Mouse (Mus musculus) ES-Bruce4 (cell line): Measurements from ENCODE around the gene Tmem86a. TPM values are rescaled to one million over a fixed set of nuclear protein-coding genes. Genes with fewer than 3 reads are reported as not detected.

Source experiments
- H3K27ac ChIP-seq: 2 replicates; pipeline ENCODE4 v1.5.1; 2012; ENCODE audit warnings: low read length, inconsistent platforms; ENCODE audit not compliant: insufficient read depth
- H3K27me3 ChIP-seq: 2 replicates; pipeline ENCODE4 v1.6.1; 2012; ENCODE audit warnings: mild to moderate bottlenecking, low read length, inconsistent platforms; ENCODE audit not compliant: control insufficient read depth, poor library complexity, insufficient read depth, severe bottlenecking
- H3K36me3 ChIP-seq: 2 replicates; pipeline ENCODE4 v1.6.1; 2012; ENCODE audit warnings: inconsistent platforms, mild to moderate bottlenecking, low read length, moderate library complexity; ENCODE audit not compliant: control insufficient read depth, poor library complexity, insufficient read depth, severe bottlenecking
- H3K4me1 ChIP-seq: one replicate; pipeline ENCODE4 v1.8.1; 2011; ENCODE audit warnings: low read length; ENCODE audit not compliant: control insufficient read depth, insufficient read depth
- H3K4me3 ChIP-seq: 2 replicates; pipeline ENCODE4 v1.5.1; 2011; ENCODE audit warnings: low read depth, mild to moderate bottlenecking, low read length
- H3K9ac ChIP-seq: 2 replicates; pipeline ENCODE4 v1.6.1; 2012; ENCODE audit warnings: low read depth, mild to moderate bottlenecking, inconsistent platforms; ENCODE audit not compliant: poor library complexity, severe bottlenecking
- H3K9me3 ChIP-seq: replicated peaks from 2 replicates; pipeline ENCODE4 v1.6.1; 2012; ENCODE audit warnings: mild to moderate bottlenecking, low read length, inconsistent platforms; ENCODE audit not compliant: control insufficient read depth, poor library complexity, insufficient read depth, severe bottlenecking
- CTCF ChIP-seq: IDR thresholded peaks from one replicate; pipeline ENCODE4 v1.8.1; 2011; ENCODE audit warnings: low read depth, low read length
- EP300 ChIP-seq: IDR thresholded peaks from 2 replicates; pipeline ENCODE4 v1.6.1; 2011; ENCODE audit warnings: low read depth, low read length; ENCODE audit not compliant: insufficient read depth
- POLR2A ChIP-seq: IDR thresholded peaks from one replicate; pipeline ENCODE4 v1.8.1; 2011; ENCODE audit warnings: low read length; ENCODE audit not compliant: insufficient read depth
- polyA plus RNA-seq: library from polyadenylated mRNA; stranded (reverse); fragments of >200 nt; gene quantifications from 2 replicates; pipeline ENCODE4 v1.2.4, GENCODE M21; 2011; ENCODE audit warnings: low read depth; ENCODE audit not compliant: missing spikeins, insufficient read depth, insufficient read length

The Tmem86a gene
- polyA plus RNA-seq, 1 experiment: 2.0 TPM

- Histone ChIP-seq H3K4me1 (no peaks in the 10 kb centered on the region), H3K4me3 (no peak overlapping the region), H3K9ac (no peak overlapping the region), H3K36me3 (no peaks in the 10 kb centered on the region), H3K27me3 (no peaks in the 10 kb centered on the region), H3K9me3 (no peaks in the 10 kb centered on the region), H3K27ac (no peak overlapping the region)
- TF ChIP-seq POLR2A (no peak), CTCF (no peak), EP300 (no peak)
Measured at GRCm38 (mm10) chr7:47073536-47074521, 23.4 kb downstream of the Tmem86a start.

- Histone ChIP-seq H3K9me3 (no peaks in the 10 kb centered on the region), H3K36me3 (no peaks in the 10 kb centered on the region), H3K4me1 (no peaks in the 10 kb centered on the region), H3K9ac (no peak overlapping the region), H3K27me3 (no peaks in the 10 kb centered on the region), H3K27ac (no peak overlapping the region), H3K4me3 (no peak overlapping the region)
- no peak for TF ChIP-seq POLR2A
- TF ChIP-seq EP300: no peak
Measured at GRCm38 (mm10) chr7:47076193-47076592, 25.8 kb downstream of the Tmem86a start.

DNA sequence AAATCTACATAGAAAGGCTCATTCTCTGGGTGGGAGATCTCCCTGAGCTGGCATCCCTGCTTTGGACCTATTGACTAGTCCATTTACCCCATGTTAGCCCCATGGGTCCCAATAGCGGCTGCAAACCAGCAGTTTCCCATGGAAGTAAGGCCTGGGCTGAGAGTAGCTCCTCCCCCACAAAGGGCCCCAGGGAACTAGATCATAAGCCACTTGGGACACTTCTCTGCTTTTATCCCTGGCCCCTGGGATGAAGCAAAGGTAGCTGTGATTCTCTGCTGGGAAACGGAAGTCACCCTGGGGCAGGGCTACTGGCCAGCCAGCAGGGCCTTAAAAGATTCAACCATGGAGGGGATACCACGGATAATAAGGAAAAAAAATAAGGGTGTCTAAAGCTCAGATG lies 26.3 kb downstream of the Tmem86a start:
- Histone ChIP-seq H3K27me3 (no peaks in the 10 kb centered on the region), H3K36me3 (no peaks in the 10 kb centered on the region), H3K4me1 (no peaks in the 10 kb centered on the region), H3K9ac (no peak overlapping the region), H3K27ac (no peak overlapping the region), H3K9me3 (no peaks in the 10 kb centered on the region), H3K4me3 (no peak overlapping the region)
- no peak for TF ChIP-seq CTCF
- no peak for TF ChIP-seq EP300
- TF ChIP-seq POLR2A: no peak

DNA sequence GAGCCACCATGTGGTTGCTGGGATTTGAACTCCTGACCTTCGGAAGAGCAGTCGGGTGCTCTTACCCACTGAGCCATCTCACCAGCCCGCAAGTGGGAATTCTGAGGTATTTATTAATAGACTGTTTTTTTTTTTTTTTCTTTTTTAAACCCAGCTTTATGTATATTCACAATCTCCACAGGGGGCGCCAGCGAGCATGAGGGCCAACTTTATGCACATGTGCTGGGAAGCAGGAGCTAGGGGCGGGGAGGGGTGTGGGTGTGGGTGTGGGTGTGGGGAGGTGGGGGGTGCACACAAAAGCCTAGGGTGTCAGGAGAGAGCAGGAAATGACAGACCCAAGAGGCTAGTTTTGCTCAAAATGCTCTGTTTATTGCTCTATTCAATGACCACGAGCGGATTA lies 27.1 kb downstream of the Tmem86a start:
- no peak overlapping the region for H3K27ac ChIP-seq
- H3K9me3 ChIP-seq: no peaks in the 10 kb centered on the region
- H3K9ac ChIP-seq: no peak overlapping the region
- no peaks in the 10 kb centered on the region for H3K36me3 ChIP-seq
- no peaks in the 10 kb centered on the region for H3K27me3 ChIP-seq
- TF ChIP-seq POLR2A: no peak
- TF ChIP-seq EP300: no peak
- no peak for TF ChIP-seq CTCF
- H3K4me1 ChIP-seq: no peaks in the 10 kb centered on the region
- H3K4me3 ChIP-seq: no peak overlapping the region

DNA sequence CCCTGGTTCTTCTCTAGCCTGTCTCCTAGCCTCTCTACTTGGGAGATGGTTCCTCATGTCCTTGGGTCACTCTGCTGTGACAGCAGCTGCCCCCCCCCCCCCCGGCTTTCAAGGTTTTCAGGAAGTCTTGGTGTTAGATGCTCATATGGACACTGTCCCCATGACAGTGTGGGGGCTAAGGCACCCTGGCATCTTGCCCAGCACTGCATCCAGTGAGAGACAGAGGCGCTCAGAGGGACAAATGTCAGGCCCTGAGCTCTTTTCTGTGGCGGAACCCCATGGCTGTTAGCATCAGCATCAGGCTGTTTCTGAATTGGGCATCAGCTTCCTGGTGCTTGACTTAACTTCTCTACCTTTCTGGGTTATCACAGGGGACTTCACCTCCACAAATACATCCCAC lies 30.5 kb downstream of the Tmem86a start:
- Histone ChIP-seq H3K27ac (no peak overlapping the region), H3K4me3 (no peak overlapping the region), H3K4me1 (no peaks in the 10 kb centered on the region), H3K27me3 (no peaks in the 10 kb centered on the region), H3K36me3 (no peaks in the 10 kb centered on the region), H3K9me3 (no peaks in the 10 kb centered on the region), H3K9ac (no peak overlapping the region)
- TF ChIP-seq EP300 (no peak), CTCF (no peak), POLR2A (no peak)

DNA sequence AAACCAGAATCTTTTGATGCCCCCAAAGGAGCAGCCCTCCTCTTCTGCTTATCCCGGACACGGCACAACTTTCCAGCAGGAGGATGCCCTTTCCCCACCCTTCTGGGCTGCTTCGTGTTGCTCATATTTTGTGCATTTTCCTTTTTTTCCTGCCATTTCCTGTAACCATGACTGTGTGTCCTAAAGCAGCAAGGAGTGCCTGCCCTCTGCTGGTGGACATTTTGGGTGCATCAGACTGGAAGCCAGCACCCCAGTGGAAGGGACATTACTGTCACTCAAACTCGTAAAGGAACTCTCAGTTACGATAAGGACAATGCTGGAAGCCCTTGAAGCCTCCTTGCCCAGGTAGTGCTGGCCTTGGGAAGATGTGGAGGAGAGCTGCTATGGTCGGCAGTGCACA lies 30.9 kb downstream of the Tmem86a start:
- TF ChIP-seq CTCF: peak; percentile 76
- TF ChIP-seq EP300: no peak
- H3K9ac ChIP-seq: no peak overlapping the region
- H3K27me3 ChIP-seq: no peaks in the 10 kb centered on the region

More for the DNA sequence above, 30.9 kb downstream of the Tmem86a start:
- Histone ChIP-seq H3K4me3 (no peak overlapping the region), H3K9me3 (no peaks in the 10 kb centered on the region), H3K36me3 (no peaks in the 10 kb centered on the region), H3K4me1 (no peaks in the 10 kb centered on the region), H3K27ac (no peak overlapping the region)
